Mouse (Mus musculus): Measurements from ENCODE around the gene Aimp2. TPM values are rescaled to one million over a fixed set of nuclear protein-coding genes. Genes with fewer than 3 reads are reported as not detected.

Gene Aimp2
- polyA plus RNA-seq, 1 experiment from 2014 or later, result 95.5 TPM

- Histone ChIP-seq H3K27ac (ENCODE audit: low read depth, low read length) (no peak overlapping the region), H3K27me3 (ENCODE audit: control insufficient read depth, insufficient read depth, low read length) (no peaks in the 10 kb centered on the region), H3K4me2 (no peak overlapping the region), H3K4me3 (ENCODE audit: low read depth, low read length) (no peak overlapping the region), H3K9me3 (replicated peaks; ENCODE audit: control insufficient read depth, low read length) (no peaks in the 10 kb centered on the region), H3K4me1 (ENCODE audit: control insufficient read depth, insufficient read depth, low read length) (no peaks in the 10 kb centered on the region), H3K36me3 (ENCODE audit: control insufficient read depth, insufficient read depth, low read length) (peaks cover 19% of the 10 kb centered on the region), H3K9ac (ENCODE audit: low read depth, low read length) (no peak overlapping the region)
- no peak for ATAC-seq (replicated peaks; ENCODE audit: insufficient number of reproducible peaks, low FRiP score, low TSS enrichment)
- WGBS (ENCODE audit: insufficient replicate concordance), result 59% methylated on average over 5 of the region's 5 CpGs
Measured at GRCm38 (mm10) chr5:143917418-143917817, 7.8 kb upstream of the Aimp2 start.

- no peaks in the 10 kb centered on the region for H3K9me3 ChIP-seq (replicated peaks; ENCODE audit: control insufficient read depth, low read length)
- no peak overlapping the region for H3K4me3 ChIP-seq (ENCODE audit: low read depth, low read length)
- H3K27me3 ChIP-seq (ENCODE audit: control insufficient read depth, insufficient read depth, low read length), result no peaks in the 10 kb centered on the region
- no peak overlapping the region for H3K27ac ChIP-seq (ENCODE audit: low read depth, low read length)
- H3K4me1 ChIP-seq (ENCODE audit: control insufficient read depth, insufficient read depth, low read length), result no peaks in the 10 kb centered on the region
- WGBS (ENCODE audit: insufficient replicate concordance), result 90% methylated on average over 9 of the region's 9 CpGs
- no peak for ATAC-seq (replicated peaks; ENCODE audit: insufficient number of reproducible peaks, low FRiP score, low TSS enrichment)
- H3K36me3 ChIP-seq (ENCODE audit: control insufficient read depth, insufficient read depth, low read length), result peaks cover 13% of the 10 kb centered on the region
- no peak overlapping the region for H3K9ac ChIP-seq (ENCODE audit: low read depth, low read length)
- no peak overlapping the region for H3K4me2 ChIP-seq
Measured at GRCm38 (mm10) chr5:143916221-143916620, 6.6 kb upstream of the Aimp2 start.

- 2% methylated on average over 9 of the region's 9 CpGs for WGBS (ENCODE audit: insufficient replicate concordance)
Measured at GRCm38 (mm10) chr5:143908926-143909325, 721 bp downstream of the Aimp2 start.

GRCm38 (mm10) chr5:143906429-143906828 is 3.2 kb downstream of the Aimp2 start:
- Histone ChIP-seq H3K4me1 (ENCODE audit: control insufficient read depth, insufficient read depth, low read length) (peaks cover 19% of the 10 kb centered on the region), H3K4me3 (ENCODE audit: low read depth, low read length) (no peak overlapping the region), H3K36me3 (ENCODE audit: control insufficient read depth, insufficient read depth, low read length) (peaks cover 20% of the 10 kb centered on the region), H3K27me3 (ENCODE audit: control insufficient read depth, insufficient read depth, low read length) (no peaks in the 10 kb centered on the region), H3K9me3 (replicated peaks; ENCODE audit: control insufficient read depth, low read length) (no peaks in the 10 kb centered on the region), H3K9ac (ENCODE audit: low read depth, low read length) (no peak overlapping the region), H3K4me2 (no peak overlapping the region), H3K27ac (ENCODE audit: low read depth, low read length) (no peak overlapping the region)
- WGBS (ENCODE audit: insufficient replicate concordance), result 85% methylated on average over 8 of the region's 8 CpGs
- no peak for ATAC-seq (replicated peaks; ENCODE audit: insufficient number of reproducible peaks, low FRiP score, low TSS enrichment)

More at GRCm38 (mm10) chr5:143908926-143909325, 721 bp downstream of the Aimp2 start:
- no peak for ATAC-seq (replicated peaks; ENCODE audit: insufficient number of reproducible peaks, low FRiP score, low TSS enrichment)
- Histone ChIP-seq H3K4me3 (ENCODE audit: low read depth, low read length) (peak overlapping the region; percentile 69), H3K27ac (ENCODE audit: low read depth, low read length) (peak overlapping the region; percentile 84), H3K9ac (ENCODE audit: low read depth, low read length) (peak overlapping the region; percentile 76), H3K27me3 (ENCODE audit: control insufficient read depth, insufficient read depth, low read length) (no peaks in the 10 kb centered on the region), H3K4me1 (ENCODE audit: control insufficient read depth, insufficient read depth, low read length) (peaks cover 19% of the 10 kb centered on the region), H3K36me3 (ENCODE audit: control insufficient read depth, insufficient read depth, low read length) (peaks cover 11% of the 10 kb centered on the region), H3K9me3 (replicated peaks; ENCODE audit: control insufficient read depth, low read length) (no peaks in the 10 kb centered on the region), H3K4me2 (peak overlapping the region; percentile 80)

GRCm38 (mm10) chr5:143903813-143904212 is 5.8 kb downstream of the Aimp2 start:
- no peak for ATAC-seq (replicated peaks; ENCODE audit: insufficient number of reproducible peaks, low FRiP score, low TSS enrichment)
- peaks cover 13% of the 10 kb centered on the region for H3K4me1 ChIP-seq (ENCODE audit: control insufficient read depth, insufficient read depth, low read length)
- H3K27ac ChIP-seq (ENCODE audit: low read depth, low read length), result no peak overlapping the region
- no peaks in the 10 kb centered on the region for H3K9me3 ChIP-seq (replicated peaks; ENCODE audit: control insufficient read depth, low read length)
- H3K9ac ChIP-seq (ENCODE audit: low read depth, low read length), result no peak overlapping the region
- WGBS (ENCODE audit: insufficient replicate concordance), result 65% methylated on average over 4 of the region's 4 CpGs
- H3K36me3 ChIP-seq (ENCODE audit: control insufficient read depth, insufficient read depth, low read length), result peaks cover 32% of the 10 kb centered on the region
- no peaks in the 10 kb centered on the region for H3K27me3 ChIP-seq (ENCODE audit: control insufficient read depth, insufficient read depth, low read length)
- H3K4me3 ChIP-seq (ENCODE audit: low read depth, low read length), result no peak overlapping the region
- H3K4me2 ChIP-seq, result no peak overlapping the region

- H3K9me3 ChIP-seq (replicated peaks; ENCODE audit: control insufficient read depth, low read length), result no peaks in the 10 kb centered on the region
- H3K9ac ChIP-seq (ENCODE audit: low read depth, low read length), result no peak overlapping the region
- no peak overlapping the region for H3K4me2 ChIP-seq
- H3K4me1 ChIP-seq (ENCODE audit: control insufficient read depth, insufficient read depth, low read length), result no peaks in the 10 kb centered on the region
- no peaks in the 10 kb centered on the region for H3K27me3 ChIP-seq (ENCODE audit: control insufficient read depth, insufficient read depth, low read length)
- no peak for ATAC-seq (replicated peaks; ENCODE audit: insufficient number of reproducible peaks, low FRiP score, low TSS enrichment)
- H3K36me3 ChIP-seq (ENCODE audit: control insufficient read depth, insufficient read depth, low read length), result peaks cover 38% of the 10 kb centered on the region
- H3K27ac ChIP-seq (ENCODE audit: low read depth, low read length), result no peak overlapping the region
- no peak overlapping the region for H3K4me3 ChIP-seq (ENCODE audit: low read depth, low read length)
- 85% methylated on average over 3 of the region's 3 CpGs for WGBS (ENCODE audit: insufficient replicate concordance)
Measured at GRCm38 (mm10) chr5:143902111-143902510, 7.5 kb downstream of the Aimp2 start.

- Histone ChIP-seq H3K27ac (ENCODE audit: low read depth, low read length) (no peak within 1 kb of the TSS), H3K9me3 (replicated peaks; ENCODE audit: control insufficient read depth, low read length) (no peaks in the 10 kb centered on the region), H3K4me3 (ENCODE audit: low read depth, low read length) (no peak within 1 kb of the TSS), H3K4me1 (ENCODE audit: control insufficient read depth, insufficient read depth, low read length) (no peaks in the 10 kb centered on the region), H3K9ac (ENCODE audit: low read depth, low read length) (no peak within 1 kb of the TSS), H3K36me3 (ENCODE audit: control insufficient read depth, insufficient read depth, low read length) (peaks cover 25% of the 10 kb centered on the region), H3K4me2 (no peak within 1 kb of the TSS), H3K27me3 (ENCODE audit: control insufficient read depth, insufficient read depth, low read length) (no peaks in the 10 kb centered on the region)
- 85% methylated on average over 14 of the region's 14 CpGs for WGBS (ENCODE audit: insufficient replicate concordance)
- ATAC-seq (replicated peaks; ENCODE audit: insufficient number of reproducible peaks, low FRiP score, low TSS enrichment), result no peak
Measured at GRCm38 (mm10) chr5:143897635-143898330, 11.9 kb downstream of the Aimp2 start, which contains the start of gene Ankrd61. Gene Ankrd61, minus strand, starts transcription at chr5:143897685.

- Histone ChIP-seq H3K4me2 (no peak overlapping the region), H3K4me3 (ENCODE audit: low read depth, low read length) (no peak overlapping the region), H3K27me3 (ENCODE audit: control insufficient read depth, insufficient read depth, low read length) (no peaks in the 10 kb centered on the region), H3K9me3 (replicated peaks; ENCODE audit: control insufficient read depth, low read length) (no peaks in the 10 kb centered on the region), H3K27ac (ENCODE audit: low read depth, low read length) (no peak overlapping the region), H3K4me1 (ENCODE audit: control insufficient read depth, insufficient read depth, low read length) (no peaks in the 10 kb centered on the region), H3K9ac (ENCODE audit: low read depth, low read length) (no peak overlapping the region), H3K36me3 (ENCODE audit: control insufficient read depth, insufficient read depth, low read length) (peaks cover 19% of the 10 kb centered on the region)
- 81% methylated on average over 5 of the region's 5 CpGs for WGBS (ENCODE audit: insufficient replicate concordance)
- ATAC-seq (replicated peaks; ENCODE audit: insufficient number of reproducible peaks, low FRiP score, low TSS enrichment), result no peak
Measured at GRCm38 (mm10) chr5:143893396-143893795, 16.3 kb downstream of the Aimp2 start.
